ENCODE assay signal across 18 mouse cellular contexts in genomic region chr19:10702125-10702524, GRCm38 (mm10). TPM values are rescaled to one million over a fixed set of nuclear protein-coding genes. Genes with fewer than 3 reads are reported as not detected.
"Had no signal": no experiment of that assay in that cellular context is flagged by ENCODE, and none has a peak within 500 bp of the region (broad histone marks: within the 10 kb centered on the region; RNA-seq: fewer than 3 reads in every experiment).

No protein-coding gene starts in this region.

- H3K9ac ChIP-seq: limb, embryonic 13.5 days; liver, embryonic 15.5 days; neural tube, embryonic 13.5 days had no signal

- H3K9me3 ChIP-seq: limb, embryonic 13.5 days; liver, embryonic 15.5 days; neural tube, embryonic 13.5 days had no signal

- H3K4me2 ChIP-seq: limb, embryonic 13.5 days; liver, embryonic 11.5 days; liver, embryonic 15.5 days; neural tube, embryonic 13.5 days had no signal

- ATAC-seq: intestine, embryonic 16.5 days; lung, postnatal 0 days had no signal

- H3K27me3 ChIP-seq: limb, embryonic 13.5 days; liver, embryonic 15.5 days; neural tube, embryonic 13.5 days had no signal

- DNase-seq: kidney, adult 9 months; kidney, postnatal 10 days; kidney, postnatal 4 days; left cerebral cortex, postnatal 4 days; lung, adult 2 months; lung, postnatal 36 days; midbrain, embryonic 14.5 days; retina, postnatal 1 day; right cerebral cortex, postnatal 4 days; spleen, adult 18-20 months; thymus, postnatal 4 days had no signal

- H3K4me3 ChIP-seq: layer of hippocampus, adult 2 months; limb, embryonic 13.5 days; liver, embryonic 15.5 days; neural tube, embryonic 13.5 days had no signal

- H3K27ac ChIP-seq: limb, embryonic 13.5 days; liver, embryonic 15.5 days; neural tube, embryonic 13.5 days had no signal

RNA-seq across cellular contexts. Expression of gene Pga5, which starts 24.3 kb away (rescaled TPM):
- polyA plus RNA-seq: liver, embryonic 11.5 days; liver, embryonic 15.5 days; lung, adult 2 months; lung, postnatal 0 days; midbrain, embryonic 14.5 days; neural tube, embryonic 13.5 days had no signal

RNA-seq across cellular contexts. Expression of gene Cd5, which starts 36.7 kb away (rescaled TPM):
- polyA plus RNA-seq: intestine, embryonic 16.5 days; liver, embryonic 11.5 days; liver, embryonic 15.5 days had no signal
